Mouse (Mus musculus) adrenal gland, adult 18-20 months (tissue): Measurements from ENCODE around the gene Olfr808. TPM values are rescaled to one million over a fixed set of nuclear protein-coding genes. Genes with fewer than 3 reads are reported as not detected.

Experiments
- DNase-seq, 2 experiments: peaks; one replicate each; pipeline ENCODE4 v3.0.0; 2021 to 2022; ENCODE audit warnings: low spot score in 2 of 2
- long read RNA-seq, 2 experiments: library from polyadenylated mRNA; stranded (forward); transcript quantifications; one replicate each; pipeline ENCODE4 v2.0.0; 2021
- microRNA-seq, 2 experiments: library from miRNA; unstranded; fragments of <30 nt; microRNA quantifications; one replicate each; pipeline ENCODE4 v1.2.0; 2021; ENCODE audit warnings: borderline number of aligned reads in 2 of 2
- total RNA-seq, 2 experiments: library from RNA; stranded (reverse); gene quantifications; 1 replicate in 1 of 2; 2 replicates in 1 of 2; pipeline ENCODE4 v1.2.3; 2021

Olfr808 gene
- total RNA-seq = not detected
- long read RNA-seq, experiment 1 = 0 reads
- long read RNA-seq, experiment 2 = 0 reads

GRCm38 (mm10) chr10:129765182-129765581 is at the start of gene Olfr808:
Gene Olfr808, plus strand, starts transcription at chr10:129765482.
- DNase-seq = no peak

- DNase-seq = no peak
These were observed 36.0 kb upstream of the Olfr808 start, which contains the start of gene Olfr805 for GRCm38 (mm10) chr10:129729275-129729674. Gene Olfr805, minus strand, starts transcription at chr10:129729375.

GRCm38 (mm10) chr10:129741821-129742220 is 23.5 kb upstream of the Olfr808 start, which contains the start of gene Olfr806:
Gene Olfr806, minus strand, starts transcription at chr10:129741921.
- no peak for DNase-seq

GRCm38 (mm10) chr10:129757693-129758092 is 7.6 kb upstream of the Olfr808 start, which contains the start of gene Olfr807:
Gene Olfr807, minus strand, starts transcription at chr10:129757793.
- DNase-seq = no peak

- no peak for DNase-seq
These were observed 9.1 kb downstream of the Olfr808 start, which contains the start of gene Olfr809 for GRCm38 (mm10) chr10:129774338-129774737. Gene Olfr809, plus strand, starts transcription at chr10:129774638.

GRCm38 (mm10) chr10:129778123-129778522 is 12.8 kb downstream of the Olfr808 start:
- no peak for DNase-seq

GRCm38 (mm10) chr10:129794817-129795216 is 29.5 kb downstream of the Olfr808 start, which contains the start of gene Olfr810:
Gene Olfr810, minus strand, starts transcription at chr10:129794917.
- DNase-seq = no peak

GRCm38 (mm10) chr10:129804296-129804695 is 39.0 kb downstream of the Olfr808 start, which contains the start of gene Olfr811:
Gene Olfr811, minus strand, starts transcription at chr10:129804396.
- no peak for DNase-seq

Small RNA genes within 50 kb of the gene (microRNA-seq; reads per million reads assigned to microRNA genes)
- 0 reads per million in 2 experiments for gene Gm24485

Other genes starting within 250 kb of the Olfr808 start
- not detected for gene Olfr791, start 243.7 kb upstream of the Olfr808 start, total RNA-seq
- not detected for gene Olfr792, start 226.3 kb upstream of the Olfr808 start, total RNA-seq
- gene Olfr794, start 197.8 kb upstream of the Olfr808 start, total RNA-seq = not detected
- not detected for gene Olfr796, start 152.9 kb upstream of the Olfr808 start, total RNA-seq
- not detected for gene Olfr798, start 137.5 kb upstream of the Olfr808 start, total RNA-seq
- gene Olfr799, start 128.0 kb upstream of the Olfr808 start, total RNA-seq = not detected
- not detected for gene Olfr800, start 107.8 kb upstream of the Olfr808 start, total RNA-seq
- gene Olfr801, start 91.6 kb upstream of the Olfr808 start, total RNA-seq = not detected
- not detected for gene Olfr802, start 77.3 kb upstream of the Olfr808 start, total RNA-seq
- gene Olfr803, start 71.2 kb upstream of the Olfr808 start, total RNA-seq = not detected
- gene Olfr804, start 62.3 kb upstream of the Olfr808 start, total RNA-seq = not detected
- gene Olfr805, start 36.1 kb upstream of the Olfr808 start, total RNA-seq = not detected
- not detected for gene Olfr806, start 23.6 kb upstream of the Olfr808 start, total RNA-seq
- gene Olfr807, start 7.7 kb upstream of the Olfr808 start, total RNA-seq = not detected
- not detected for gene Olfr809, start 9.2 kb downstream of the Olfr808 start, total RNA-seq
- not detected for gene Olfr810, start 29.4 kb downstream of the Olfr808 start, total RNA-seq
- not detected for gene Olfr811, start 38.9 kb downstream of the Olfr808 start, total RNA-seq
- gene Olfr812, start 80.6 kb downstream of the Olfr808 start, total RNA-seq = not detected
- gene Olfr813, start 89.9 kb downstream of the Olfr808 start, total RNA-seq = not detected
- gene Olfr814, start 114.4 kb downstream of the Olfr808 start, total RNA-seq = not detected
- not detected for gene Olfr815, start 140.4 kb downstream of the Olfr808 start, total RNA-seq
- gene Olfr816, start 150.1 kb downstream of the Olfr808 start, total RNA-seq = not detected
- not detected for gene Olfr818, start 183.6 kb downstream of the Olfr808 start, total RNA-seq
- not detected for gene Olfr819, start 201.8 kb downstream of the Olfr808 start, total RNA-seq
- gene Olfr247, start 210.7 kb downstream of the Olfr808 start, total RNA-seq = not detected
- not detected for gene Gm10310, start 219.6 kb downstream of the Olfr808 start, total RNA-seq
- not detected for gene Olfr820, start 247.1 kb downstream of the Olfr808 start, total RNA-seq